Comparison of ENCODE assay signal across 18 mouse cellular contexts in genomic region chr7:142381175-142381574, GRCm38 (mm10). TPM values are rescaled to one million over a fixed set of nuclear protein-coding genes. Genes with fewer than 3 reads are reported as not detected.
DNase-seq lines count a peak whose midpoint lies in the region; ATAC-seq and TF ChIP-seq lines count a peak whose summit lies in the region.
"Had no signal": no experiment of that assay in that cellular context is flagged by ENCODE, and none has a peak within 500 bp of the region (broad histone marks: within the 10 kb centered on the region; RNA-seq: fewer than 3 reads in every experiment).

No protein-coding gene starts in this region.

- no peaks in the 10 kb centered on the region for H3K27me3 ChIP-seq in liver, embryonic 14.5 days (ENCODE audit: control insufficient read depth, insufficient read depth, low read length)
- H3K27me3 ChIP-seq: hindbrain, embryonic 15.5 days; midbrain, embryonic 15.5 days had no signal

- no peak for TF ChIP-seq CTCF in liver, embryonic 14.5 days (IDR thresholded peaks at IDR 0.05; ENCODE audit: low read depth)

- no peak for TF ChIP-seq EP300 in liver, embryonic 14.5 days (IDR thresholded peaks at IDR 0.05; ENCODE audit: low read depth)

- H3K4me2 ChIP-seq in liver, embryonic 14.5 days (ENCODE audit: low read depth) = no peak overlapping the region
- H3K4me2 ChIP-seq: hindbrain, embryonic 15.5 days; lung, embryonic 14.5 days; midbrain, embryonic 15.5 days had no signal

- peak overlapping the region; percentile 46 for H3K27ac ChIP-seq in liver, embryonic 14.5 days
- H3K27ac ChIP-seq: hindbrain, embryonic 15.5 days; midbrain, embryonic 15.5 days had no signal

- peaks cover 50 to 78% of the 10 kb centered on the region in 2 experiments for H3K4me1 ChIP-seq in liver, embryonic 14.5 days (replicated peaks; ENCODE audit: control insufficient read depth in 2 of 2, insufficient read depth in 2 of 2, low read length in 1 of 2)

- ATAC-seq in CD4-positive, CD25-positive, alpha-beta regulatory T cell, adult 4 months = peak; percentile 95
- no peak for ATAC-seq in liver, embryonic 14.5 days (ENCODE audit: insufficient read depth)
- ATAC-seq: forebrain, embryonic 14.5 days; midbrain, embryonic 15.5 days had no signal

- H3K9ac ChIP-seq in liver, embryonic 14.5 days (replicated peaks) = no peak overlapping the region
- H3K9ac ChIP-seq: hindbrain, embryonic 15.5 days; lung, embryonic 14.5 days; midbrain, embryonic 15.5 days had no signal

- H3K9me3 ChIP-seq in liver, embryonic 14.5 days (ENCODE audit: control insufficient read depth, low read length) = no peaks in the 10 kb centered on the region
- H3K9me3 ChIP-seq: hindbrain, embryonic 15.5 days; midbrain, embryonic 15.5 days had no signal

- DNase-seq in heart, adult 11 months = peak; percentile 87
- DNase-seq in heart, adult 8-10 months (ENCODE audit: low spot score) = no peak
- no peak for DNase-seq in liver, embryonic 14.5 days (ENCODE audit: low read depth in 3 of 3, low spot score in 3 of 3)
- peak; percentile 71 to 82 for DNase-seq in thymus, adult 18-20 months
- DNase-seq in left cerebral cortex, adult 11 months (ENCODE audit: low spot score) = no peak
- DNase-seq in left cerebral cortex, adult 9 months (ENCODE audit: low spot score in 2 of 2) = no peak
- DNase-seq in right cerebral cortex, adult 18-20 months = no peak
- DNase-seq: adrenal gland, postnatal 14 days; kidney, postnatal 14 days; lung, embryonic 14.5 days; right cerebral cortex, postnatal 4 days had no signal

- H3K4me3 ChIP-seq in liver, embryonic 14.5 days (ENCODE audit: insufficient read depth in 1 of 2, low read depth in 2 of 2, low read length in 2 of 2) = no peak overlapping the region
- H3K4me3 ChIP-seq: hindbrain, embryonic 15.5 days; midbrain, embryonic 15.5 days had no signal

- peaks cover 95% of the 10 kb centered on the region for H3K36me3 ChIP-seq in liver, embryonic 14.5 days (replicated peaks; ENCODE audit: control insufficient read depth, insufficient read depth, low read depth)

- 18% methylated on average over 4 of the region's 4 CpGs for WGBS in liver, embryonic 14.5 days (ENCODE audit: insufficient replicate concordance)

RNA-seq across cellular contexts. Expression of gene Gm49369, which starts 1.3 kb away (rescaled TPM):
- total RNA-seq in heart, adult 8-10 months (2022) = 10 to 100 TPM in 1 of 4 experiments, 1 to 10 TPM in 2, under 1 TPM in 1; 0.63 to 14.1 (median 6.3) TPM
- not detected for polyA plus RNA-seq in CD4-positive, CD25-positive, alpha-beta regulatory T cell, adult 4 months (2017; shearing (Covaris generic))
- 0.66 TPM in 1 of 2 replicates, not detected in the other for polyA plus RNA-seq in liver, embryonic 14.5 days (2012; rRNA removed)
- 0.29 TPM in 1 of 2 replicates, not detected in the other for polyA plus RNA-seq in liver, embryonic 14.5 days (2014; fragmentation: Nextera tagmentation; extraction: Ambion mirVana)
- polyA plus RNA-seq: embryonic facial prominence, embryonic 11.5 days; forebrain, embryonic 14.5 days; lung, embryonic 14.5 days had no signal

RNA-seq across cellular contexts. Expression of gene Ctsd, which starts 6.7 kb away (rescaled TPM):
- 1,000 to 10,000 TPM; 1,038 to 1,126 (median 1,089) TPM for total RNA-seq in heart, adult 8-10 months (2022)
- 100 to 1,000 TPM; 277 to 325 TPM for polyA plus RNA-seq in CD4-positive, CD25-positive, alpha-beta regulatory T cell, adult 4 months (2017; shearing (Covaris generic))
- 180 and 209 TPM in 2 replicates for polyA plus RNA-seq in liver, embryonic 14.5 days (2012; rRNA removed)
- 324 and 349 TPM in 2 replicates for polyA plus RNA-seq in liver, embryonic 14.5 days (2014; fragmentation: Nextera tagmentation; extraction: Ambion mirVana)

RNA-seq across cellular contexts. Expression of gene Ifitm10, which starts 7.6 kb away (rescaled TPM):
- total RNA-seq in heart, adult 8-10 months (2022) = 1 to 10 TPM; 2.4 to 4.7 (median 3.4) TPM
- polyA plus RNA-seq in CD4-positive, CD25-positive, alpha-beta regulatory T cell, adult 4 months (2017; shearing (Covaris generic)) = under 1 TPM in 1 of 2 experiments, not detected in 1; 0.91 TPM
- 0.87 and 1.1 TPM in 2 replicates for polyA plus RNA-seq in liver, embryonic 14.5 days (2012; rRNA removed)
- 1.0 and 1.3 TPM in 2 replicates for polyA plus RNA-seq in liver, embryonic 14.5 days (2014; fragmentation: Nextera tagmentation; extraction: Ambion mirVana)

RNA-seq across cellular contexts. Expression of gene Syt8, which starts 53.5 kb away (rescaled TPM):
- total RNA-seq in heart, adult 8-10 months (2022) = under 1 TPM in 1 of 4 experiments, not detected in 3; 0.25 TPM
- polyA plus RNA-seq in CD4-positive, CD25-positive, alpha-beta regulatory T cell, adult 4 months (2017; shearing (Covaris generic)) = not detected
- polyA plus RNA-seq in liver, embryonic 14.5 days (2012; rRNA removed) = 0.03 and 0.57 TPM in 2 replicates
- not detected in 2 replicates for polyA plus RNA-seq in liver, embryonic 14.5 days (2014; fragmentation: Nextera tagmentation; extraction: Ambion mirVana)
- total RNA-seq: adrenal gland, postnatal 14 days; gastrocnemius, postnatal 4 days; left cerebral cortex, postnatal 10 days had no signal
- polyA plus RNA-seq: embryonic facial prominence, embryonic 11.5 days; forebrain, embryonic 14.5 days; hindbrain, embryonic 15.5 days; lung, embryonic 14.5 days; midbrain, embryonic 15.5 days had no signal

Comparison
In these comparisons a context has a peak if more than half of its experiments do, and no peak if none do; other contexts are left out.
1. DNase-seq: peak in heart, adult 11 months (single experiment) and thymus, adult 18-20 months (2 of 2); none in heart, adult 8-10 months (single experiment), liver, embryonic 14.5 days (0 of 3), left cerebral cortex, adult 11 months (single experiment), left cerebral cortex, adult 9 months (0 of 2) and right cerebral cortex, adult 18-20 months (single experiment).